Mouse (Mus musculus): ENCODE measurements at regions not wholly inside any gene's neighbourhood (a gene's known extent, or its start where the extent isn't known, plus 50 kb on each side); places are given as distances from the start of the nearest gene placed in this dataset.

DNA sequence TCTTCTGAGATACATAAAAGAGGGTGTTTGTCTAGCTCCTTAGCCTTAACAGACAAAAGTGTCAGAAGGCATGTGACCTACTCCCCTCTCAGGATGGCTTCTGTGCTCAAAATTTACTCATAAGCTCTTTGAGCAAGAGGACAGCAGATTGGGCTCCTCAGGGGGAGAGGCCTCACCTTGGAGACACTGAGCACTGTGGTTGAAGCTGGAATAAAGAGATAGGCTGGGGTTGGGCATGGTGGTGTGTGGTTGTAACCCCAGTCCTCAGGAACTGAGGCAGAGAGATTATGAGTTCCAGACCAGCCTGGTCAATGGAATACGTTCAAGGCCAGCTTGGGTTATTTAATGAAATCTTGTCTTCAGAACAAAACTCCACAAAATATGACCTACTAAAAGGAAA lies 82.5 kb upstream of the Slc22a23 start:
- no peak for TF ChIP-seq CTCF (IDR thresholded peaks at IDR 0.05; ENCODE audit: low read depth)
- TF ChIP-seq EP300 (optimal IDR thresholded peaks at IDR 0.05), result no peak

Data from stomach, postnatal 0 days (tissue).